Mouse (Mus musculus) heart, embryonic 11.5 days (tissue): ENCODE data around the gene Pomp. TPM values are rescaled to one million over a fixed set of nuclear protein-coding genes. Genes with fewer than 3 reads are reported as not detected.

Experiments
- ATAC-seq: fragments of 200-750 bp; cut with Nextera tagmentation; replicated peaks from 2 replicates; pipeline ENCODE4 v1.8.0; 2017; ENCODE audit warnings: moderate library complexity; ENCODE audit not compliant: insufficient number of reproducible peaks, low FRiP score, low TSS enrichment
- H3K27ac ChIP-seq: fragments of 300-500 bp; sonication (generic); 2 replicates; pipeline ENCODE4 v1.5.1; 2014; ENCODE audit warnings: mild to moderate bottlenecking, low read depth, low read length
- H3K27me3 ChIP-seq: fragments of 300-500 bp; sonication (generic); 2 replicates; pipeline ENCODE4 v1.6.1; 2014; ENCODE audit warnings: mild to moderate bottlenecking, low read length, mixed read lengths; ENCODE audit not compliant: control insufficient read depth, insufficient read depth
- H3K36me3 ChIP-seq: fragments of 300-500 bp; sonication (generic); 2 replicates; pipeline ENCODE4 v1.6.1; 2014; ENCODE audit warnings: mild to moderate bottlenecking, low read length, moderate library complexity, mixed read lengths; ENCODE audit not compliant: control insufficient read depth, insufficient read depth
- H3K4me1 ChIP-seq: fragments of 300-500 bp; sonication (generic); 2 replicates; pipeline ENCODE4 v1.6.1; 2014; ENCODE audit warnings: low read length; ENCODE audit not compliant: control insufficient read depth, insufficient read depth
- H3K4me2 ChIP-seq: fragments of 300-500 bp; sonication (generic); 2 replicates; pipeline ENCODE4 v1.6.1; 2014; ENCODE audit warnings: mild to moderate bottlenecking, moderate library complexity
- H3K4me3 ChIP-seq: fragments of 300-500 bp; sonication (generic); 2 replicates; pipeline ENCODE4 v1.5.1; 2014; ENCODE audit warnings: low read depth, low read length
- H3K9ac ChIP-seq: fragments of 300-500 bp; sonication (generic); 2 replicates; pipeline ENCODE4 v1.6.1; 2014; ENCODE audit warnings: mild to moderate bottlenecking, low read depth, low read length, moderate library complexity
- H3K9me3 ChIP-seq: fragments of 300-500 bp; sonication (generic); replicated peaks from 2 replicates; pipeline ENCODE4 v1.6.1; 2016; ENCODE audit warnings: low read length; ENCODE audit not compliant: control insufficient read depth
- WGBS: fragments of 180-500 bp; shearing (Covaris S2); extraction: QIAGEN DNeasy Blood & Tissue Kit; methylation state at CpG from one replicate; pipeline ENCODE4 v1.1.7; 2014; ENCODE audit not compliant: insufficient replicate concordance; 5-methylcytosine and 5-hydroxymethylcytosine counted together
- polyA plus RNA-seq: library from polyadenylated mRNA; unstranded; fragments of >200 nt; fragmentation: Nextera tagmentation; extraction: Ambion mirVana; gene quantifications from 2 replicates; pipeline ENCODE4 v1.2.1, GENCODE M21; 2014

The Pomp gene
- polyA plus RNA-seq, 1 experiment from 2014 or later = 350 TPM

GRCm38 (mm10) chr5:147902008-147902757 lies 41.9 kb downstream of the Pomp start:
- H3K27me3 ChIP-seq = no peaks in the 10 kb centered on the region
- H3K27ac ChIP-seq = no peak overlapping the region
- H3K9ac ChIP-seq = no peak overlapping the region
- no peak overlapping the region for H3K4me2 ChIP-seq
- H3K36me3 ChIP-seq = no peaks in the 10 kb centered on the region
- peaks cover 2% of the 10 kb centered on the region; the same call in 1 of the 2 replicates for H3K9me3 ChIP-seq
- H3K4me3 ChIP-seq = no peak overlapping the region
- no peak for ATAC-seq
- 49% methylated on average over 15 of the region's 15 CpGs for WGBS
- no peaks in the 10 kb centered on the region for H3K4me1 ChIP-seq

- Histone ChIP-seq H3K9me3 (peaks cover 2% of the 10 kb centered on the region; the same call in 1 of the 2 replicates), H3K9ac (no peak overlapping the region), H3K27ac (no peak overlapping the region), H3K4me2 (no peak overlapping the region), H3K4me3 (no peak overlapping the region), H3K36me3 (no peaks in the 10 kb centered on the region), H3K4me1 (no peaks in the 10 kb centered on the region), H3K27me3 (no peaks in the 10 kb centered on the region)
- WGBS = 80% methylated on average over 9 of the region's 9 CpGs
- ATAC-seq = no peak
These were observed 42.9 kb downstream of the Pomp start for GRCm38 (mm10) chr5:147903166-147903565.

GRCm38 (mm10) chr5:147907144-147907543 lies 46.9 kb downstream of the Pomp start:
- Histone ChIP-seq H3K27ac (no peak overlapping the region), H3K27me3 (no peaks in the 10 kb centered on the region), H3K9ac (no peak overlapping the region), H3K9me3 (peaks cover 4% of the 10 kb centered on the region; the same call in 1 of the 2 replicates), H3K4me3 (no peak overlapping the region), H3K36me3 (no peaks in the 10 kb centered on the region), H3K4me1 (no peaks in the 10 kb centered on the region), H3K4me2 (no peak overlapping the region)
- 57% methylated on average over 11 of the region's 11 CpGs for WGBS
- ATAC-seq = no peak

- Histone ChIP-seq H3K4me1 (no peaks in the 10 kb centered on the region), H3K9ac (no peak overlapping the region), H3K4me3 (no peak overlapping the region), H3K36me3 (no peaks in the 10 kb centered on the region), H3K4me2 (no peak overlapping the region), H3K9me3 (peaks cover 4% of the 10 kb centered on the region; the same call in 1 of the 2 replicates), H3K27ac (no peak overlapping the region), H3K27me3 (no peaks in the 10 kb centered on the region)
- ATAC-seq = no peak
- 83% methylated on average over 8 of the region's 8 CpGs for WGBS
These were observed 47.6 kb downstream of the Pomp start for GRCm38 (mm10) chr5:147907851-147908250.

- H3K4me3 ChIP-seq = no peak overlapping the region
- no peak overlapping the region for H3K4me2 ChIP-seq
- no peaks in the 10 kb centered on the region for H3K36me3 ChIP-seq
- H3K27me3 ChIP-seq = no peaks in the 10 kb centered on the region
- no peak overlapping the region for H3K27ac ChIP-seq
- peaks cover 5% of the 10 kb centered on the region; the same call in 1 of the 2 replicates for H3K4me1 ChIP-seq
- WGBS = 75% methylated on average over 12 of the region's 12 CpGs
- ATAC-seq = no peak
- peaks cover 4% of the 10 kb centered on the region; the same call in 1 of the 2 replicates for H3K9me3 ChIP-seq
- no peak overlapping the region for H3K9ac ChIP-seq
These were observed 50.7 kb downstream of the Pomp start for GRCm38 (mm10) chr5:147910807-147911509.

GRCm38 (mm10) chr5:147911744-147912143 lies 51.5 kb downstream of the Pomp start:
- H3K36me3 ChIP-seq = no peaks in the 10 kb centered on the region
- H3K4me3 ChIP-seq = no peak overlapping the region
- no peaks in the 10 kb centered on the region for H3K27me3 ChIP-seq
- H3K27ac ChIP-seq = no peak overlapping the region
- H3K9me3 ChIP-seq = peaks cover 4% of the 10 kb centered on the region; the same call in 1 of the 2 replicates
- 74% methylated on average over 5 of the region's 5 CpGs for WGBS
- ATAC-seq = no peak
- H3K4me1 ChIP-seq = peaks cover 5% of the 10 kb centered on the region; the same call in 1 of the 2 replicates
- no peak overlapping the region for H3K9ac ChIP-seq
- H3K4me2 ChIP-seq = no peak overlapping the region

- WGBS = 31% methylated on average over 14 of the region's 14 CpGs
- H3K9me3 ChIP-seq = 0 out of 2 replicates have a peak, but pooled peaks cover 2% of the 10 kb centered on the region
- no peak overlapping the region for H3K9ac ChIP-seq
- H3K36me3 ChIP-seq = no peaks in the 10 kb centered on the region
- ATAC-seq = no peak
- H3K4me3 ChIP-seq = no peak overlapping the region
- no peak overlapping the region for H3K27ac ChIP-seq
- peaks cover 5% of the 10 kb centered on the region for H3K4me1 ChIP-seq
- peak overlapping the region; percentile 27 for H3K4me2 ChIP-seq
- H3K27me3 ChIP-seq = no peaks in the 10 kb centered on the region
These were observed 53.1 kb downstream of the Pomp start for GRCm38 (mm10) chr5:147913241-147913842.

- 45% methylated on average over 6 of the region's 6 CpGs for WGBS
- Histone ChIP-seq H3K4me2 (no peak overlapping the region), H3K4me1 (peaks cover 5% of the 10 kb centered on the region), H3K9ac (no peak overlapping the region), H3K36me3 (no peaks in the 10 kb centered on the region), H3K4me3 (no peak overlapping the region), H3K27ac (peak overlapping the region; percentile 35; the same call in 1 of the 2 replicates), H3K27me3 (no peaks in the 10 kb centered on the region), H3K9me3 (0 out of 2 replicates have a peak, but pooled peaks cover 2% of the 10 kb centered on the region)
- ATAC-seq = no peak
These were observed 54.8 kb downstream of the Pomp start for GRCm38 (mm10) chr5:147915038-147915566.
